Mouse (Mus musculus) neural tube, embryonic 15.5 days (tissue): Measurements from ENCODE around the gene Nosip. TPM values are rescaled to one million over a fixed set of nuclear protein-coding genes. Genes with fewer than 3 reads are reported as not detected.
"Not testable (repeated sequence)": the region's sequence is repeated elsewhere in the genome, so short reads cannot be mapped to it uniquely, and the experiment has no call there.

ENCODE experiments used
- ATAC-seq: fragments of 200-750 bp; cut with Nextera tagmentation; 2 replicates; pipeline ENCODE4 v1.8.0; 2017; ENCODE audit warnings: mild to moderate bottlenecking, moderate TSS enrichment, moderate library complexity; ENCODE audit not compliant: low FRiP score
- H3K27ac ChIP-seq: fragments of 300-500 bp; sonication (generic); replicated peaks from 2 replicates; pipeline ENCODE4 v1.5.1; 2015; ENCODE audit warnings: mild to moderate bottlenecking, inconsistent platforms
- H3K27me3 ChIP-seq: fragments of 300-500 bp; sonication (generic); replicated peaks from 2 replicates; pipeline ENCODE4 v1.6.1; 2015; ENCODE audit warnings: inconsistent platforms
- H3K36me3 ChIP-seq: fragments of 300-500 bp; sonication (generic); 2 replicates; pipeline ENCODE4 v1.6.1; 2015; ENCODE audit warnings: inconsistent platforms
- H3K4me1 ChIP-seq: fragments of 300-500 bp; sonication (generic); 2 replicates; pipeline ENCODE4 v1.6.1; 2015; ENCODE audit warnings: inconsistent platforms
- H3K4me2 ChIP-seq: fragments of 300-500 bp; sonication (generic); 2 replicates; pipeline ENCODE4 v1.6.1; 2015; ENCODE audit warnings: inconsistent platforms, mild to moderate bottlenecking, moderate library complexity
- H3K4me3 ChIP-seq: fragments of 300-500 bp; sonication (generic); replicated peaks from 2 replicates; pipeline ENCODE4 v1.5.1; 2015; ENCODE audit warnings: mild to moderate bottlenecking, inconsistent platforms
- H3K9ac ChIP-seq: fragments of 300-500 bp; sonication (generic); replicated peaks from 2 replicates; pipeline ENCODE4 v1.6.1; 2015; ENCODE audit warnings: mild to moderate bottlenecking, inconsistent platforms
- H3K9me3 ChIP-seq: fragments of 300-500 bp; sonication (generic); replicated peaks from 2 replicates; pipeline ENCODE4 v1.6.1; 2016; ENCODE audit warnings: inconsistent platforms
- WGBS: fragments of 180-500 bp; shearing (Covaris S2); methylation state at CpG from one replicate; pipeline ENCODE4 v1.1.7; 2015; ENCODE audit warnings: mixed read lengths; 5-methylcytosine and 5-hydroxymethylcytosine counted together
- microRNA counts: library from miRNA; unstranded; fragments of <30 nt; microRNA quantifications from one replicate; lab custom pipeline; 2016
- microRNA-seq: library from miRNA; unstranded; fragments of <30 nt; microRNA quantifications from one replicate; pipeline ENCODE4, GENCODE M21; 2017
- polyA plus RNA-seq: library from polyadenylated mRNA; unstranded; fragments of >200 nt; fragmentation: Nextera tagmentation; extraction: Ambion mirVana; gene quantifications from 2 replicates; pipeline ENCODE4 v1.2.1, GENCODE M21; 2015

Nosip gene
- polyA plus RNA-seq, 1 experiment from 2014 or later = 65.8 TPM

DNA sequence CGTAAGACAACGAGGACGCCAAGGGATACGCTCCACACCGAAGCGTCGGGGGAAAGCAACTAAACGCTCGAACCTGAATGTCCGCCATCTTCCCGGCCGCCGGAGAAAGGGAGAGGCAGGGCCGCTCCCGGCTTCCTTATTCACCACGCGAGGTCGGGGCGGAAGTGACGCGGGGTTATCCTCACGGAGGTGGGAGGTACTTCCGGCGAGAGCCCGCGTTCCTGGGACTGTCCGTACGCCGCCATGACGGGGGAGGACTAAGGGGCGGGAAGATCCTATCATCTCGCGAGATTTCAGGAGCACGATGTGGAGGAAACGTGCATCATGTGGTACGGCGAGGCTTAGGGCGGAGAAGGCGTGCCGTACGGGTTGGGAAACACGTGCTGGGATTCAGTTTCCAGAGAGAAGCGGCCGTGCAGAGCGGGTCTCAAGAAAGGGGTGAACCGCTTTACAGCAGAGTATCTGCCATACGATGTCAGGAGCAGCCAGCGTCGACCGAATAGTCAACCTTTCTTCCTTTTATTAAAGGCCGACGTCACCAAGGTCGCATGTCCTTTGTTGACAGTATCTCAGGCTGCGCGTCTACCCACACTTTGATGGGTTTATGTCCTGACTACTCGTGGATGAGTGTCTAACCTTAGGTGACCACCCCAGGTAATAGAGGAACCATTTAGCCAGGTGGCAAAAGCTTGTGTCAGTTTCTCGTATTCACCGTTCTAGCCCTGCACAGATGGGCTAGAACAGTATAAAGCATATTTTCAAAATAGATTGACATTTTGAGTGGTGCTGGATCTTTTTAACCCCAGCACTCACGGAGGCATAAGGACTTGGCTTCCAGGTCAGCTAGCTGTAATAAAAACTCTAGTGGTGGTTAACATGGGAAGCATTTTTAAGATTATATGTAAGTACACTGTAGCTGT, 62.3 kb downstream of the Nosip start, which contains the start of gene Rps11:
TSS of gene Rps11 (minus strand) at position 216 of the 920 bp plus-strand sequence.
- Histone ChIP-seq H3K36me3 (peaks cover 60% of the 10 kb centered on the region), H3K4me1 (peaks cover 58% of the 10 kb centered on the region)
- WGBS = under 1% methylated on average over 59 of the region's 59 CpGs

DNA sequence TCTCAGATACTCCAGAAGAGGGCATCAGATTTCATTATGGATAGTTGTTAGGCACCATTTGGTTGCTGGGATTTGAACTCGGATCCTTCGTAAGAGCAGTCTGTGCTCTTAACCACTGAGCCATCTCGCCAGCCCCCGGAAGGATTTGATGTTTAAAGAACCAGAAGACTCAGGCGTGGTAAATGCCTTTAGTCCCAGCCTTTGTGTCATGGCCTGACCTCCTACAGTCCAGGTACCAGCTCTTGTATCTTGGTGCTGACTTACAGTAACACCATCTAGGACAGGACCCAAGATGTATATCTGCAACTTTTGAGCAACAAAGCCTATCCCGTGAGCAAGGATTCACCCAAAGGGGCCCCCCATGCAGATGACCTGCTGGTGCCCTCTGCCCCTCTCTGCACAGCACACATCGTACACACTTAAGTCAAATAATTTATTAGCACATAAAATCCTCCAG, 62.9 kb downstream of the Nosip start:
- Histone ChIP-seq H3K4me1 (peaks cover 63% of the 10 kb centered on the region), H3K9me3 (no peaks in the 10 kb centered on the region), H3K4me3 (peak overlapping the region; percentile 13; the same call in 1 of the 2 replicates), H3K27me3 (no peaks in the 10 kb centered on the region), H3K36me3 (peaks cover 54% of the 10 kb centered on the region), H3K4me2 (peak overlapping the region; percentile 66), H3K9ac (no peak overlapping the region), H3K27ac (peak overlapping the region; percentile 87)
- WGBS = 14% methylated on average over 7 of the region's 7 CpGs
- no peak for ATAC-seq

More for the DNA sequence above, 62.3 kb downstream of the Nosip start, which contains the start of gene Rps11:
- Histone ChIP-seq H3K27me3 (no peaks in the 10 kb centered on the region), H3K9me3 (no peaks in the 10 kb centered on the region), H3K27ac (peak within 1 kb of the TSS; percentile 92), H3K9ac (peak within 1 kb of the TSS; percentile 94), H3K4me2 (peak within 1 kb of the TSS; percentile 66), H3K4me3 (peak within 1 kb of the TSS; percentile 89)
- peak; percentile 88 for ATAC-seq

GRCm38 (mm10) chr7:45125649-45126048, 63.4 kb downstream of the Nosip start:
- not testable (repeated sequence) for H3K9ac ChIP-seq, H3K9me3 ChIP-seq, H3K27me3 ChIP-seq, ATAC-seq
- H3K4me1 ChIP-seq = peaks cover 63% of the 10 kb centered on the region
- peaks cover 49% of the 10 kb centered on the region for H3K36me3 ChIP-seq
- peak overlapping the region; percentile 87 for H3K27ac ChIP-seq
- WGBS = 64% methylated on average over 5 of the region's 5 CpGs
- H3K4me2 ChIP-seq = 0 out of 2 replicates have a peak overlapping the region, but pooled peaks have one; percentile 66
- peak overlapping the region; percentile 13; the same call in 1 of the 2 replicates for H3K4me3 ChIP-seq

DNA sequence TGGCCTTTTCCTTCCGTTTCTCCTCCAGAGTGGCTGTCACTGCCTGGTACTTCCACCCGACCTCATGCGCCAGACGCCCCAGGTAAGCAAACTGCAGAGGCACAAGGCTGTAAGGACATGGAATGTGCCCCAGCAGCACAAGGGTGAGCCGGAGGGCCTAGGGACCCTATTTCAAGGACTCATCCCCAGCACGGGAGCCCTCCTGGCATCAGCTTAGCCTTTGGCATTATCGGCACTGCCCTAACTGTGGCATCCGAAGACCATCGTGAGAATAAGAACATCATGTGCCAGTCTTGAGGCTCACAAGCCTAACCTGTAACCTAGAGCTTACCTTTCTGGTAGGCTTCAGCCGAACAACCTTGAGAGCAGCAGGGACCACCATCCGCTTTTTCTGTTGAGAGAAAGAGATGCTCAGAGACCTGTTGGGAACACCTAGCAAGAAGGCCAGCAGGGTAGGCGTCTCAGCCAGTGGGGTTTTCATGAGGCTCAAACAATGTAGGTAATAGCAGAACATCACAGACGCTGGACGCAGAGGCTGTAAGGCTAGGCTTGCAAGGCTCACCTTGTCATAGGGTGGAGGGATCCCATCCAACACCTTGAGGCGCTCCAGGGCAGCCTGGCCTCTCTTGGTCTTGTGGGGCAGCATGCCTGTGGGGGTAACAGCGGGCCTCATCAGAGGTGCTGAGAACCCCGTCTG, 64.1 kb downstream of the Nosip start:
- peaks cover 42% of the 10 kb centered on the region for H3K36me3 ChIP-seq
- H3K4me3 ChIP-seq = peak overlapping the region; percentile 80
- WGBS = 77% methylated on average over 17 of the region's 17 CpGs
- H3K27ac ChIP-seq = peak overlapping the region; percentile 91
- H3K27me3 ChIP-seq = no peaks in the 10 kb centered on the region
- peaks cover 63% of the 10 kb centered on the region for H3K4me1 ChIP-seq
- peak overlapping the region; percentile 99 for H3K9ac ChIP-seq
- H3K9me3 ChIP-seq = no peaks in the 10 kb centered on the region
- H3K4me2 ChIP-seq = peak overlapping the region; percentile 70
- ATAC-seq = no peak

DNA sequence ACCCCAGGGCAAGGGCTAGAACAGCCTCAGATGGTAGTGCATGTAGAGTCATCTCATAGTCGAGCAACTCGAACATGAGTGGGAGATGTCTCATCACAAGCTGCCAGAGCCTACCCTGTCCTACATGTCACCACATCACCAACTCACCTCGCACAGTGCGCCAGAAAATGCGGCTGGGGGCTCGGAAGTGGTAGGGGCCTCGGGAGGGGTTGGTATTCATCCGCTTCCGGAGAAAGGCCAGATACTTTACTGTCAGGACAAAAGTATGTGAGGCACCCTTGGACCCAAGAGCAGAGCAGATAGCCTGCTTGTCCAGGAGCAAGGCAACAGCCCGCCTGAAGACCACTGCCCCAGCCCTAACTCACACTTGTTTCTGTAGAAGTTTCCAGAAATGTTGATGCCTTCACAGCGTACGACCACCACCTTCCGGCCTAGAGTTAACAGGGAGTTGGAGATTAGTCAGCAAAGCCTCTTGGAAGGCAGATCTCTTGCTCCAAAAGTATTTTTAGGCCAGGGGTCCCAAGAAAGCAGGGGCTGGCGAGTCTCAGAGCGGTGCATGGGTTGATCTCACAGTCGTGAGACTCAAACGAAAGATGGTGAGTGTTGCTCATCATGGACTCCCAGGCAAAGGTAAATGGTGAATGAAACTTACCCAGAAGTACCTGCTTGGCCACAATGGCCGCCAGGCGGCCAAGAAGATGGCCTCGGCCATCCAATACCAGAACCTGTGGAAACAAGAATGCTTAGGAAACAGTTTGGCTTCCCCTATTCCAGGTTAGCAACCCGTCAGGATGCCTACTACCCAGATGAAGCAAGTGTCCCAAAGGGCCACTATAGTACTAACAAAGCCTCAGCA, 64.8 kb downstream of the Nosip start:
- WGBS = 45% methylated on average over 21 of the region's 21 CpGs
- Histone ChIP-seq H3K36me3 (peaks cover 35% of the 10 kb centered on the region), H3K4me1 (peaks cover 56% of the 10 kb centered on the region), H3K4me2 (peak overlapping the region; percentile 70), H3K27me3 (no peaks in the 10 kb centered on the region), H3K9ac (peak overlapping the region; percentile 99), H3K27ac (peak overlapping the region; percentile 91), H3K9me3 (no peaks in the 10 kb centered on the region), H3K4me3 (peak overlapping the region; percentile 80)
- ATAC-seq = no peak

MicroRNAs within 50 kb of the gene (microRNA counts, 519-probe panel; counts per million panel counts)
- 2,961 counts per million, percentile 71 among the panel's probes with 10 or more counts for microRNA mmu-miR-150 (lab: Ali Mortazavi, UCI)

Small RNA genes within 50 kb of the gene (microRNA-seq; reads per million reads assigned to microRNA genes)
- gene Mir150 (69.6 reads per million, percentile 47 among the genes with 10 or more reads in this experiment), gene Mir5121 (6.4 reads per million, percentile 22 among the genes with 10 or more reads in this experiment), gene Mir7054 (not detected)

Other genes starting within 250 kb of the Nosip start
- 40.7 and 58.0 TPM in 2 replicates for gene Nup62, start 246.3 kb upstream of the Nosip start, polyA plus RNA-seq
- 0.78 and 4.7 TPM in 2 replicates for gene Il4i1, start 246.0 kb upstream of the Nosip start, polyA plus RNA-seq
- 3.6 and 4.1 TPM in 2 replicates for gene Atf5, start 245.8 kb upstream of the Nosip start, polyA plus RNA-seq
- 89.9 and 92.0 TPM in 2 replicates for gene Akt1s1, start 213.4 kb upstream of the Nosip start, polyA plus RNA-seq
- gene Tbc1d17, start 213.3 kb upstream of the Nosip start, polyA plus RNA-seq = 105 and 110 TPM in 2 replicates
- 29.2 and 29.6 TPM in 2 replicates for gene Pnkp, start 205.3 kb upstream of the Nosip start, polyA plus RNA-seq
- 433 and 459 TPM in 2 replicates for gene Ptov1, start 192.6 kb upstream of the Nosip start, polyA plus RNA-seq
- gene Med25, start 169.7 kb upstream of the Nosip start, polyA plus RNA-seq = 136 and 141 TPM in 2 replicates
- gene Fuz, start 166.3 kb upstream of the Nosip start, polyA plus RNA-seq = 15.1 and 15.8 TPM in 2 replicates
- gene Ap2a1, start 132.9 kb upstream of the Nosip start, polyA plus RNA-seq = 122 and 126 TPM in 2 replicates
- 0.14 and 0.24 TPM in 2 replicates for gene Tsks, start 119.2 kb upstream of the Nosip start, polyA plus RNA-seq
- 55.5 and 59.0 TPM in 2 replicates for gene Cpt1c, start 87.6 kb upstream of the Nosip start, polyA plus RNA-seq
- 605 and 615 TPM in 2 replicates for gene Prmt1, start 75.9 kb upstream of the Nosip start, polyA plus RNA-seq
- gene Irf3, start 64.8 kb upstream of the Nosip start, polyA plus RNA-seq = 56.8 and 70.2 TPM in 2 replicates
- 9.8 and 19.8 TPM in 2 replicates for gene Bcl2l12, start 63.7 kb upstream of the Nosip start, polyA plus RNA-seq
- gene Scaf1, start 46.1 kb upstream of the Nosip start, polyA plus RNA-seq = 43.3 and 46.1 TPM in 2 replicates
- 14.2 and 24.2 TPM in 2 replicates for gene Rras, start 44.5 kb upstream of the Nosip start, polyA plus RNA-seq
- 11.4 and 12.3 TPM in 2 replicates for gene Prr12, start 9.5 kb upstream of the Nosip start, polyA plus RNA-seq
- gene Prrg2, start 248 bp downstream of the Nosip start, polyA plus RNA-seq = 16.5 and 18.1 TPM in 2 replicates
- gene Rcn3, start 29.8 kb downstream of the Nosip start, polyA plus RNA-seq = 112 and 118 TPM in 2 replicates
- 33.8 and 42.7 TPM in 2 replicates for gene Fcgrt, start 41.4 kb downstream of the Nosip start, polyA plus RNA-seq
- 759 and 947 TPM in 2 replicates for gene Rps11, start 62.0 kb downstream of the Nosip start, polyA plus RNA-seq
- gene Rpl13a, start 66.3 kb downstream of the Nosip start, polyA plus RNA-seq = 649 and 787 TPM in 2 replicates
- 0.12 and 0.24 TPM in 2 replicates for gene Gm45713, start 73.8 kb downstream of the Nosip start, polyA plus RNA-seq
- 1.8 and 3.8 TPM in 2 replicates for gene Flt3l, start 74.0 kb downstream of the Nosip start, polyA plus RNA-seq
- gene Pih1d1, start 91.9 kb downstream of the Nosip start, polyA plus RNA-seq = 81.7 and 82.9 TPM in 2 replicates
- gene Aldh16a1, start 92.2 kb downstream of the Nosip start, polyA plus RNA-seq = 19.5 and 26.8 TPM in 2 replicates
- 0.37 and 0.55 TPM in 2 replicates for gene Slc17a7, start 101.5 kb downstream of the Nosip start, polyA plus RNA-seq
- not detected in 2 replicates for gene Gfy, start 117.1 kb downstream of the Nosip start, polyA plus RNA-seq
- not detected in 2 replicates for gene Pth2, start 118.6 kb downstream of the Nosip start, polyA plus RNA-seq
- gene Ccdc155, start 142.5 kb downstream of the Nosip start, polyA plus RNA-seq = 0.36 and 0.60 TPM in 2 replicates
- gene Dkkl1, start 149.7 kb downstream of the Nosip start, polyA plus RNA-seq = 15.6 and 17.7 TPM in 2 replicates
- gene Tead2, start 153.3 kb downstream of the Nosip start, polyA plus RNA-seq = 28.9 and 44.5 TPM in 2 replicates
- gene Cd37, start 176.7 kb downstream of the Nosip start, polyA plus RNA-seq = 1.7 and 12.4 TPM in 2 replicates
- 0.67 and 0.78 TPM in 2 replicates for gene Slc6a16, start 178.7 kb downstream of the Nosip start, polyA plus RNA-seq
- gene Slc6a21, start 215.1 kb downstream of the Nosip start, polyA plus RNA-seq = not detected in 2 replicates